ENCODE assay signal across 1 mouse cellular context in the genomic region with DNA sequence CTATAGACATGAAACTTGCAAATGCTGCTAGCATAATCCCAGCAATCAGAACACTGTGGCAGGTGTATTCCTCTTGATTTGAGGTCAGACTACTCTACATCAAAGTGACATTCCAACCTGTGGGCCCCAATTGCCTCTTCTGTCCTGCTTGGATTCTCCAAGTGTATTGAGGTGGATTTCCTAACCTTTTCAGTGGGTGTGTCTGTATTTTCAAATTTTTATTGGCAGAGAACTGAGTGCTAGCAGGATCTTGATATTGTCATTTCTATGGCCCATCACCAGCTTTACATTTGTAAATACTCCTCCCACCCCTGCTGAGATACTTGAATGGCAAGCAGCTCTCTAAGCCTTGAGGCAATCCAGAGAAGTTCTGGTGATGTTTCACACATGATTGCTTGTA. TPM values are rescaled to one million over a fixed set of nuclear protein-coding genes. Genes with fewer than 3 reads are reported as not detected.
"Had no signal": no experiment of that assay in that cellular context is flagged by ENCODE, and none has a peak within 500 bp of the region (broad histone marks: within the 10 kb centered on the region; RNA-seq: fewer than 3 reads in every experiment).

No protein-coding gene starts in this region.

RNA-seq across cellular contexts. Expression of a gene that starts 3.7 kb away (rescaled TPM):
- polyA plus RNA-seq: liver, adult 2 months had no signal
